Mouse (Mus musculus) ovary, postnatal 36 days (tissue): Measurements from ENCODE around the gene Gm28053.

ENCODE experiments used
- DNase-seq: peaks from one replicate; pipeline ENCODE4 v3.0.0; 2022; ENCODE audit warnings: low spot score, mixed read lengths

Gm28053 gene

DNA sequence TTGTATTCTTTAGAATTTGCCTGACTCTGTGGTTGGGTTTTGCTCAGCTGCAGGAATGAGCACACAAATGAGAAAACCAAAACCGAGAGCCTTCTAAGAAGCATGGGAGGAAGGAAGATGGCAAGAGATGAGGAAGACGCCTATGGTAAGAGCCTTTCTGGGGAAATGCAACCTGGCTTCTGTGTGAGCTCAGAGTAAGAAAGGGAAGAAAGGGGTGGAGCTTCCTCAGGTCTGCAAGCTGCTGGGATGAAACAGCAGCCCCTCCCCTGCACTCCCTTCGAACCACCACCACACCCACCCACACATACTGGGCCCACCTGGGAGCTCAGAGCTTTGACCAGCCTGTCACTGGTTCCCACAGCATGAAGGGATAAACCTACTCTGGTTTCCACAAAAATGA lies 22.9 kb downstream of the Gm28053 start:
- no peak for DNase-seq

DNA sequence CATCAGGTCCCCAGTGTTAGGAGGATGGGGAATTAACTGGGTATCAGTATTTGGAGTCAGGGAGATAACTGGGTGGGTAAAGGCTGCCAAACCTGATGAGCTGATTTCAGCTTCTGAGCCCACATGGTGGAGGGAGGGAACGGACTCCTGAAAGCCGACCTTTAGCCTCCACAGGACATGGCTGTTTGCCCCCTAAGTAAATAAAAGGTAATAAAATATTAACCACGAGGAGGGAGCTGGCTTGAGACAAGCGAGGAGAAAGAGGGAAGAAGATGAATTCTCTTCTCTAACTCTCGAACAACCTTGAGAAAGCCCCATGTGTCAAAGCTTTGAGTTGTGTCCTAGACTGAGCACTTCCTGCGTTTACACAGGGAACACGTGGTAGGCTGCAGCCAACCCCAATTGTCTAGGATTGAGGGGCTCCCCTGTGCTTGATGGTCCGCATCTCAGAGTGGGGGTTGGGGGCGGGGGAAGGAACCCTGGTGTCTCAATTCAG lies 23.4 kb downstream of the Gm28053 start:
- DNase-seq: no peak

DNA sequence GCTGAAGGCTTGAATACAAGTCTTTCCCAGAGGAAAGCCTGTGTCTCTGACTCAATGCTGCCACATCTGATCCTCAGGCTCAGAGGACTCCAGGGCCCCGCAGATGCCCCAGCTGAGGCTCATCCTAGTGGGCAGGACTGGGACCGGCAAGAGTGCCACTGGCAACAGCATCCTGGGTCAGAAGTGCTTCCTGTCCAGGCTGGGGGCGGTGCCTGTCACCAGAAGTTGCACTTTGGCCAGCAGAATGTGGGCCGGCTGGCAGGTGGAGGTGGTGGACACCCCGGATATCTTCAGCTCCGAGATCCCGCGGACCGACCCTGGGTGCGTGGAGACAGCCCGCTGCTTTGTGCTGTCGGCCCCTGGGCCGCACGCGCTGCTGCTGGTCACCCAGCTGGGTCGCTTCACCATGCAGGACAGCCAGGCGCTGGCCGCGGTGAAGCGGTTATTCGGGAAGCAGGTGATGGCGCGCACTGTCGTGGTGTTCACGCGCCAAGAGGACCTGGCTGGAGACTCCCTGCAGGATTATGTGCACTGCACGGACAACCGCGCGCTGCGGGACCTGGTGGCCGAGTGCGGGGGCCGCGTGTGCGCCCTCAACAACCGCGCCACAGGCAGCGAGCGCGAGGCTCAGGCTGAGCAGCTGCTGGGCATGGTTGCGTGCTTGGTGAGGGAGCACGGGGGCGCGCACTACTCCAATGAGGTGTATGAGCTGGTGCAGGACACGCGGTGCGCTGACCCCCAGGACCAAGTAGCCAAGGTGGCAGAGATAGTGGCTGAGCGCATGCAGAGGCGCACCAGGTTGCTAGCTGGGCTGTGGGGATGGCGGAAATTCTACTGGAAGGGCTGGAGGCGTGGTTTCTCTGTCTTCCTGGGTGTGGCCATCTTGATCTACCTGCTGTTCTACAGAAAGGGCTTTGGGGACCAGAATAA lies 24.3 kb downstream of the Gm28053 start:
- no peak for DNase-seq

DNA sequence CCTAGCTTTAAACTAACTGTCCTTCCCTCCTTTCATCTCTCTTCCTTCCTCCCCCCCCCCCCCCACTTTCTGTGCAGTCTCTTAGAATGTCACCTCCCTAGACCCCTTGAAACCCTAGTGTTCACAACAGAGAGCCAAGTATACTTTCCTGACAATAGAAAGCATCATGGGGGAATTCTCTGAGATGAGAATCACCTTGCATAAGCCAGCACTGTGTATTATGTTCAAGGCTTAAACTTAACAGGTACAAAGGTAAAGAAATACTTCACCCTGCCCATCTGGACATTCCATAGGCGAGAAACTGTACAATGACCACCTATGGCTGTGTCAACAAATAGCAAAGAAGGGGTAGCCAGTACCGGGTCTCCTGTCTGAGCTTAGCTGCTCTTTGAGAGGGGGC lies 27.1 kb downstream of the Gm28053 start:
- no peak for DNase-seq

DNA sequence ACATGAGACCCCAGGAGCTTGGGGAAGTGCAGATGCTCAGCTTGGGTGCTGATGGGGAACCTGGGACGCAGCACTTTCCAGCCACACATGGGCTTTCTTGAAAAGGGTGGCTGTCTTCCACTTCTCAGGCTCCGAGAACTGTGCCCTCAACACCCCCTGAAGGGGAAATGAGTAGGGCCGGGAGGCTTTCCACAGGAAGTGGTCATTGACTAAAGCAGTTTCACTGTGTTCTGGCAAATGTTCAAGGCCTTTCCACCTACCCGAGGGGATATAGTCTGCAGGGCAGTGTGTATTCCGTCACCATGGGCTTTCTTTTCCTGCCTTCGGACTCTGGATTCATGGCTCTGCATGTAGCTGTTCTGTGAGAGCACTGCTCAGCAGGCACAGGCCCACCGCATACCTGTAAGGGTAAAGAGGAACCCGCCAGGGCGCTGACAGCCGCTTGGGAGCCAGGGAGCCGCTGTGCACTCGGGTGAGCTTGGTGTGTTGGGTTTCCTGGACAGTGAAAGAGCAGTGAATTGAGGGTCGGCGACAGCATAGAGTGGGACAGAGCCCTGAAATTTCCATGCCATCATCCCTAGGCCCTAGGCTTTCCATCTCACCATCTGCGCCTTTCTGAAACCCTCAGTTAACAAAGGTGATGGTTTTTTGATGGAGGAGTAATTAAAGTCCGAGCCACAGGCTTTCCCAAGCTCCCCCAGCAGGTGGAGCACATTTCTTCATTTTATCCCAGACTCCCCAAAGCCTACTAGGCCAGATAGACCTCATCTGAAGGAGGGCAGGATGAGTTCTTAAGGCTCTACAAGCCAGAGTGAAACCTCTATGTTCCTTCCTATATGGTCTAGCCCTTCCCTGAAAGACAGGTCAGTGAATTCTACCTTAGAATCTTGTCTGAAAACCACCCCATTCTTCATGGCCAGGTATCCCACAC lies 27.8 kb downstream of the Gm28053 start, which contains the start of gene Gimap5:
Gene Gimap5, plus strand, starts transcription at position 239 of the 931 bp plus-strand sequence.
- no peak for DNase-seq

DNA sequence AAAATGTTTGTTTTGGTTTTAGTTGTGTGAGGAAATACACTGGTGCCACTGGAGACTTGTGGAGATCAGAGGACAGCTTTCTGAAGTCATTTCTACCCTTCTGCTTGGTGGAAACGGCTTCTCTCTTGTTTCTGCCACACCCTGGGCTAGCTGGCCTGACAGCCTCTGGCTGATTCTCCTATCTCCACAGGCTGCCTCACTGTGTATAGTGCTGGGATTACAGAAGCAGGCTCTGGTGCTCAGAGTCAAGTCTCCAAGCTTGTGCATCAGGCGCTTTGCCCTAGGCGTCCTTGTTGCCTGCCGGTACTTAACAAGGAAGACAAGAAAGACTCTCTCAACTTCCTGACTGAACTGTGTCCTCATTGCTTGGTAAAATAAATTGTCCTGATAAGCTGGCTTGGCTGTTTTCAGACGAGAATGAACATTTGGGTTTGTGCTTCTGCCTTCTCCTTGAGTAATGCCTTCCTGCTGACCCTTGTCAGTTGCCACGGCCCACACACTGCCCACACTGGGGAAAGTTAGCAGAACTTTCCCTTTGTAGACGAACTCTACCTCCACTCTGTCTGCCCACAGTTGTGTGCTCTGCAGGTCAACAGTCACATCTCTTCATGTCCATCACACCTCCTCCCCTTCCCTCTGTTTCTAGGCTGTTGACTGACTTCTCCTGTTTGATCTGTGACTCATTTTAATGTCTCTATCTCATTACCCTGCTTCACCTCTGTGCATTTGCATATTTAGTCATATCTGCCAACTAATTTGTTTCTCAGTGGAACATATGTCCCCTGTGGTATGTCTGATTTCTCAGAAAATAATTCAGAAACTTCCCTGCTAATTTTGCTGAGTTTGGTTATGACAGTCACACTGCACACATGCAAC lies 28.9 kb downstream of the Gm28053 start:
- DNase-seq: no peak

DNA sequence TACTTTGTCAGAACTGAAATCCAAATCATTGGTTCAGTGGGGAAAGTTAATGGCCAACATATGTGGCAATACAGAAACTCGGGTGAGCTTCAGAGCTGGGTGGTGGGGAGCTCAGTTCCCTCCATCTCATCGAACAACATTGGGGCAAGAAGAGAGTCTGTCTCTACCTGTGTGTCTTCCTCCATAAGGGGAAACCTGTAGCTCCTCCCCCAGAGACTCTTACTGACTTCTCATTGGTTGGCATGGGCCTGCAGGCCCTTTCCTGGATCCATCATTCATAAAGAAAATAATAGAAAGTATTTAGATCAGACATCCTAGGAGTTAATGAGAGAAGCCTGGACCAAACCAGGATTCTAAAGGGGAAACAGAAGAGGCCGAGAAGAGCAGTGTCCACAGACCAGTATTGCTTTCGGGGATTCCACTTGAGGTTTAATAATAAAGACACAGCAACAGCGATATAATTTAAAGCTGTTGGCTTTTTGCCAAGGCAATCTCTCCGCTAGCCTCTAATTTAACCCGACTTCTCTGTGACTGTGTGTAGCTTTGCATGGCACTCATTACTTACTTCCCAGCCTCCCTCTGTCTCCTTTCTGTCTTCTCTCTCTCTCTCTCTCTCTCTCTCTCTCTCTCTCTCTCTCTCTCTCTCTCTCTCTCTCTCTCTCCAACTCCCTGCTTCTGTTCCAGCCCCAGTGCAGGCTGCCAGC lies 45.3 kb downstream of the Gm28053 start:
- DNase-seq: no peak

DNA sequence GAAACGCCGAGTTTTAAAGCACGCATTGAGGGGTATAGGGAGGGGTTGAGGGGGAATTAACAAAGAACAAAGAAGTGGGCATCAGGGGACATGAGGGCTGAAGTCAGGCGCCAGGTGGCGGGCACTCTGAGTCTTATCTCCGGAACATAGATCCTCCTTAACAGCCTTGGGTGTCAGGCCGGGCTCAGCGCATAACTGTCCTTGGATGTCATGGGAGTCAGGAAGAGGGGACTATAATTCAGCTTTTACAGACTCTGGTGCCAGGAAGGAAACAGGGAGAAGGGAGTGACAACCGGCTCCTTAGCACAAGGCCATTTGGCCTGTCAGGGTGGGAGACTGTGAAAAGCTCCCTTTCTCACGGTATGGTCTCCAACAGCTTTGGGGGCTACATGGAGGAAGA lies 46.1 kb downstream of the Gm28053 start:
- no peak for DNase-seq

DNA sequence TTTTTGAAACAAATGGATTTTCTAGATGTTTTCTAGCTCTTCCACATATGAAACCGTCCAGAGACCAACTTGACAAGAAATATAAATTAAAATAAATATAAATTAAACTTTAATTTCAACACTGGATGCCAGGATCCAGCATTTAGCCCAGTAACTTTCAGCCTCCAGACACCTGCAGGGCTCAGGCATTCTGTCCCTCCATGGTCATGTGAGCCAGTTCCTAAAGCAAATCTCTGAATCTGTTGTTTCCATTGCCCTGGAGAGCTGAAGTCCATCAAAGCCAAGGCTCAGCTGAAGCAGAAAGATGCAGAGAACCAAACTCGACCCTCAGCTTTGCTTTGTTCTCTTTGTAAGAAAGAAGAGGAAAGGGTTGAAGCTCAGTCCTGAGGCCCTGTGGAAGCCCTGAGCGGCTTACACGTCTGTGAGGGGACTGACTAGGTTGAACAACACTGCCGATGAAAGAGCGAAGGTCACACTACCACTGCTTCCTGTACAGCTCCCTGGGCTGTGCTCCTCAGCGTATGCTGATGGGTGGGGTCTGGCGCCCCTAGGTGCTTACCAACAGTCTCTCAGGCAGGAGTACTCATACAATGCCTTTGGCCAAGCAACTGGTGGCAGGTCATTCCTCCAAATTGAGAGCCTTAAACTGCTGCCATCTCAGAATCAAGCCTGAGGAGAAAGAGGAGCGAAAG lies 49.9 kb downstream of the Gm28053 start:
- no peak for DNase-seq

DNA sequence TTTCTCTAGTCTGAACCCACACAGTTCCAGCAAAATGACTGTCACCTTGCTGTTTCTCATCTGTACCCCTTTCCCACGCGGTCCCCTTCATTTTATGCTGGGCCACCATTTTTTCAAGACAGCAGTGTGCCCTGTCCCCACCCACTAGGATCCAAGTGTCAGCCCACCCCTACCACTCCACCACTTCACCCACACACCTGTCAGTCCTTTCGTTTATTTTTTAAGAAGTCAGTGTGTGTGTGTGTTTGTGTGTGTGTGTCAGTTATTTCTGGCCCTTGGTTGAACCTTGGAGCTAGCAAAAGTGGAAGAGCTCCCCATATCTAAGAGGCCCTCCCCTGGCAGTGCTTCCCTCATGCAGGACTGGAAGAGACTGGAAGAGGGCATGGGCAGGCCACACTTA lies 50.5 kb downstream of the Gm28053 start:
- DNase-seq: no peak

DNA sequence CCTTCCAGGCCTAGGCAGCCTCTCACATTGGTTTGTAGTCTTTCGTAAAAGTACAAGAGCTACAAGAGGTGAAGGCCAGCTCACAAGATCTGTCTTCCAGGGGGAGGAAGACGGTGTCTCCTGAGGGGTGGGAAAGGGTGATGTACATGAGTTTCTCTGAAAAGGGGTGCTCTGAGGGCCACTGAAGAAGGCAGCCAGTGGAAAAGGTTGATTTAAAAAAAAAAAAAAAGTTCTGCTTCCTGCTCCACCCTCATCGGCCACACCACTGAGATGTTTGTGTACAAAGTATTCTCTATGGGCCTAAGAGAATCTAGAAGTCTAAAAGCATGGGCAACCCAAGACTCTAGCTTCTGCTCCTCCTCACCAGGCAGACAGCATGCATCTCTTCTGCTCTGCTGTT lies 52.3 kb downstream of the Gm28053 start, which contains the start of gene Gimap3:
Gene Gimap3, minus strand, starts transcription at position 156 of the 400 bp plus-strand sequence.
- DNase-seq: no peak

DNA sequence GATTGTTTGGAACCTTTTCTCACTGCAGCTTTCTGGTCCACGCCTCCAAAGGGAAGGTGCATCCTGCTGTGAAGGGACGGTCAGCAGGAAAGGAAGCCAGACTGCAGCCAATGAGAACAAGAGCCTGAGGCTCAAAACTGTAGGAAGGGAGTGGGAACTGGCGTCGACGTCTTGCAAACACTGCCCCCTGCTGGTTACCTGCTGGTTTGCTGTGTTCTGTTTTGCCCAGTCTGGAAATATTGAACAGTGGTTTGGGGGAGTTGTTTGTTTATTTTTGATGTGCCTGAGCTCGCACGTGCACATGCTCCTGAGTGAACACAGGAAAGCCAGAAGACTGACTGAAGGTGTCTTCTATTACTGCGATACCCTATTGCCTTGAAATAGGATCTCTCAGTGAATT lies 53.6 kb downstream of the Gm28053 start:
- peak; percentile 73 for DNase-seq

DNA sequence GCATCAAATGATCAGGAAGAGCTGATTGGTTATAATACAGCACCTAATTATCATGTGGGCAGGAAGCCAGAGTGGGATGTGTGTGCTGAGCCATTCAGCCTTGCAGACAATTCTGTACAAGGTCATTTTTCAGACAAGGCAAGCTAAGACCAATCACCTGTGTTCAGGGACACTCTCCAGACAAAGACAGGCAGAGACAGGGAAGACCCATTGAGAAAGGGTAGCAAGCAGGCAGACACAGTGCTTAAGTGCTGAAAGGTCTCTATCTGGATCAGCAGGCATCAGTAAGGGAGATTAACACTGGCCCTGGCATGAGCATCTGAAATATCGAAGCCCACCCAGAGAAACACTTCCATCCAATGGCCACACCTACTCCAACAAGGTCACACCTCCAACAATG lies 66.0 kb downstream of the Gm28053 start:
- no peak for DNase-seq

DNA sequence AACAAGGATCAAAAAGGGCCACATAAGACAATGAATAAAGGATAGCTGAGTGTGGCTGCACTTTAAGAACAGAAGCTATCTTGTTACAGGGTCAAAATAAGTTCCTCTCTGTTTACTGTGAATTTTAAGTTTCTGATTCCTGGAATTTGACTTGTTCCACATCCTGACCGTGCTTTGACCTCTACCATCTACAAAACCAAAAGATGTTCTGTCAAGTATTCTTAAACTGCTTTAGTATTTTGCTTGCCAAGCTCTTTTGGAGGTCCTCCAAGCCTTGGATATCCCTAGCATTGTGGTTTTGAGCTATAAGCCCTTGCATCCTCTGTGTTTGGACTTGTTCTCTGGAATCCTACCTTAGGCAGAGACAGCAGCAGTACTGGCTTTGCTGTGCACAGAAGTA lies 66.8 kb downstream of the Gm28053 start:
- no peak for DNase-seq

DNA sequence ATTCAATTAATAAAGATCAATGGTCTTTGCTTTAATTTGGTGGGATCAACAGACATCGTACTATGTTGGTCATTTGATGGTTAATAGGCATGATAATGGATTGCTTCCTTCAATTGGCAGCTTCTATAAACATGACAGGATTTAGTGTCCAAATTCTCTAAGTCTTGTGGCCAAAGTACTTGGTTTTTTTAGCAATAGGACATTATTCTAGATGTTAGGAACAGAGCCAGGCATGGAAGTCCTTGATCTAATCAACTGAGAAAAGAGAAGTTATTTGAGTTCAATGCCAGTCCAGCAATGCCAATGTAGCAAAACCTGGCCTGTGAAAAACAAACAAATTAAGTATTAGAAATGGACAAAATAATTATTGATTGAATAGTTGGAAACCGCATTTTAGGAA lies 67.2 kb downstream of the Gm28053 start:
- DNase-seq: no peak

DNA sequence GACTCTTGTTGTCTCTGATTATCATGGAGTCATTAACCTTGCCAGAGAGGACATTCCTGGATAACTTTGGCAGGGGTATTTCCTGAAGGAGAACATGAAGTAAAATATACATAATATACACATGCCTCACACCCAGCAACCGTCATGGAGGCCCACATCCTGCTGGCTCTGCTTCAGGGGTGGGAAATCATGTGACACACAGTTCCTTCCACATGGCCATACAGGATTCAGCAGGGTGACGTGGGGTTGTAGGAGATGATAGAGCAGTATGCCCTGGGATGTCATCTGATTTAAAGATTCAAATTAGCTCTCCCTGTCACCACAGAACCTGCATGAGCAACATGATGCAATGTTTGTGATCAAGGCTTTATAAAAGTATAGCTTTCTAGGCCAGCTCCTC lies 69.5 kb downstream of the Gm28053 start:
- DNase-seq: no peak

DNA sequence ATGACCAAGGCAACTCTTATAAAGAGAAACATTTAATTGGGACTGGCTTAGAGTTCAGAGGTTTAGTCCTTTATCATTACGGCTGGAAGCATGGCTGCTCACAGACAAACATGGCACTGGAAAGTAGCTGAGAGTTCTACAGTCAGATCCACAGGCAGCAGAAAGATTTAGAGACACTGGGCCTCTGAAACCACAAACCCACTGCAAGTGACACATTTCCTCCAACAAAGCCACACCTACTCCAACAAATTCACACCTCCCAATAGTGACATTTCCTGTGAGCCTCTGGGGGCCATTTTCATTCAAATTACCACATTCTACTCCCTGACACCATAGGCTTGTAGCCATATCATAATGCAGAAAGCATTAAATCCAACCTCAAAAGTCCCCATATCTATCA lies 83.5 kb downstream of the Gm28053 start:
- no peak for DNase-seq
